Mouse (Mus musculus) hindbrain, embryonic 15.5 days (tissue): ENCODE results near the gene Apom. TPM values are rescaled to one million over a fixed set of nuclear protein-coding genes. Genes with fewer than 3 reads are reported as not detected.

Experiments used
- ATAC-seq: fragments of 200-750 bp; cut with Nextera tagmentation; 2 replicates; pipeline ENCODE4 v1.8.0; 2017; ENCODE audit warnings: low read depth, moderate number of reproducible peaks, moderate TSS enrichment; ENCODE audit not compliant: low FRiP score
- H3K27ac ChIP-seq: fragments of 300-500 bp; sonication (generic); replicated peaks from 2 replicates; pipeline ENCODE4 v1.5.1; 2015; ENCODE audit warnings: mild to moderate bottlenecking, inconsistent platforms
- H3K27me3 ChIP-seq: fragments of 300-500 bp; sonication (generic); 2 replicates; pipeline ENCODE4 v1.6.1; 2015; ENCODE audit warnings: control low read depth, inconsistent platforms
- H3K36me3 ChIP-seq: fragments of 300-500 bp; sonication (generic); 2 replicates; pipeline ENCODE4 v1.6.1; 2015; ENCODE audit warnings: control low read depth, inconsistent platforms
- H3K4me1 ChIP-seq: fragments of 300-500 bp; sonication (generic); replicated peaks from 2 replicates; pipeline ENCODE4 v1.6.1; 2015; ENCODE audit warnings: control low read depth, inconsistent platforms
- H3K4me2 ChIP-seq: fragments of 300-500 bp; sonication (generic); 2 replicates; pipeline ENCODE4 v1.6.1; 2015; ENCODE audit warnings: moderate library complexity, mild to moderate bottlenecking, inconsistent platforms
- H3K4me3 ChIP-seq: fragments of 300-500 bp; sonication (generic); 2 replicates; pipeline ENCODE4 v1.5.1; 2015; ENCODE audit warnings: mild to moderate bottlenecking, inconsistent platforms
- H3K9ac ChIP-seq: fragments of 300-500 bp; sonication (generic); 2 replicates; pipeline ENCODE4 v1.6.1; 2015; ENCODE audit warnings: inconsistent platforms
- H3K9me3 ChIP-seq: fragments of 300-500 bp; sonication (generic); 2 replicates; pipeline ENCODE4 v1.6.1; 2016; ENCODE audit warnings: control low read depth, inconsistent platforms
- WGBS: fragments of 180-500 bp; shearing (Covaris S2); methylation state at CpG from one replicate; pipeline ENCODE4 v1.1.7; 2015; 5-methylcytosine and 5-hydroxymethylcytosine counted together
- polyA plus RNA-seq: library from polyadenylated mRNA; unstranded; fragments of >200 nt; fragmentation: Nextera tagmentation; extraction: Ambion mirVana; gene quantifications from 2 replicates; pipeline ENCODE4 v1.2.1, GENCODE M21; 2015

Gene Apom
- polyA plus RNA-seq, 1 experiment from 2014 or later = 0.79 TPM

DNA sequence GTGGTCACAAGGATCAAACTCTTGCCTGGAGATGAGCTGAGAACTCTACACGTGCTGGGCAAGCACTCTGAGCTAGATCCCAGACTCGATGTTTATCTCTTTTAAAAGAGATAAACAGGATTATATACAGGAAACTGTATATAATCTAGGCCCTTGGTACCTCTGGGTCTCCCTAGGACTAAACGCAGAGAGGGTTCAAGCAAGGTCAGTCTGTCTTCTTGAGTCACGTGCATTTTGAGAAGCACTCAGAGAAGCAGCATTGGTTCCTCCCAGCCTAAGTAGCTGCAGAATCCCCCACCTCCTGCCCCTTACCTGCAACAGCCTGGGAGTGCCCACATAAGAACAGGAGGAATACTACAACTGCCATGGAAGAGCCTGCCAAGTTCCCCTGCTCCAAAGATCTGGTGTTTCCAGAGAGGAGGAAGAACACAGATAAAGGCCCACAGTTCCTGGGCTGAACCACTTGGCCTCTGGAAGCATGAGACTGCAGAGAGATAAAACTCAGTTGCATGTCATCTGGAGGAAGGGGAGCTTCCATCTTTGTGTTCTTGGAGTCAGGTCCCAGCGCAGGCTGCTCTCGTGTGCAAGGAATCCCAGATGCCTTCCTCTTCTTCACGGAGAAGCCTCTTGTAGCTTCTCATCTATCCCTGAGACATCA, 46.5 kb downstream of the Apom start, which contains the start of gene Ly6g6f:
Gene Ly6g6f (minus strand): TSS at position 403 of the 658 bp plus-strand sequence.
- no peaks in the 10 kb centered on the region for H3K9me3 ChIP-seq
- no peak within 1 kb of the TSS for H3K4me2 ChIP-seq
- peaks cover 7% of the 10 kb centered on the region for H3K4me1 ChIP-seq
- 85% methylated on average over 7 of the region's 7 CpGs for WGBS
- no peak for ATAC-seq
- H3K9ac ChIP-seq = no peak within 1 kb of the TSS
- no peak within 1 kb of the TSS for H3K27ac ChIP-seq
- no peaks in the 10 kb centered on the region for H3K27me3 ChIP-seq
- H3K36me3 ChIP-seq = no peaks in the 10 kb centered on the region
- no peak within 1 kb of the TSS for H3K4me3 ChIP-seq

DNA sequence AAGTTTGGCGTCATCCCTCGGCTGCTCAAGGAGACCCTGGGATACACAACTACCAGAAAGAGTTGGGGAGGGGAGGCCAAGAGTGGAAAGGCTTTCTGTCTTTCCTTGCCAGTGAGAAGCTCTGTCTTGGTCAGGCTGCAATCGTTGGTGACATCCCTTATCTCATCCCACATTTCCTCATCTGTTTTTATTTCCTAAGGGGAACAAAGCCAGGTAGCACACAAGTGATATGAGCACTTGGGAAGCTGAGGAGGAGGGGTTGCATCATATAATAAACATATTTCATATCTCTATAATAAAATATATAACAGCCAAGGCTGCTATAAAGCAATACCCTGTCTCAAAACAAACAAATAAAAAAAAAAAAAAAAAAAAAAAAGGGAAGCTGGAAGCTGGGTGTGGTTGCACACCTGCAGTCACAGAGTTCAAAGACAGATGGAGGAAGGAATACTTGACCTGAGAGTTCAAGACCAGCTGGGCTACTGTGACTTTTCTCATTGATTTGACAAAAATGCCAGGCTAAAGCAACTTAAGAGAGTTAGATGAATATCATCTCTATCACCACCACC, 47.8 kb downstream of the Apom start:
- Histone ChIP-seq H3K9ac (no peak overlapping the region), H3K9me3 (no peaks in the 10 kb centered on the region), H3K4me3 (no peak overlapping the region), H3K36me3 (no peaks in the 10 kb centered on the region), H3K4me2 (no peak overlapping the region), H3K27me3 (no peaks in the 10 kb centered on the region), H3K4me1 (no peaks in the 10 kb centered on the region), H3K27ac (no peak overlapping the region)
- no peak for ATAC-seq
- WGBS = 91% methylated on average over 3 of the region's 3 CpGs

DNA sequence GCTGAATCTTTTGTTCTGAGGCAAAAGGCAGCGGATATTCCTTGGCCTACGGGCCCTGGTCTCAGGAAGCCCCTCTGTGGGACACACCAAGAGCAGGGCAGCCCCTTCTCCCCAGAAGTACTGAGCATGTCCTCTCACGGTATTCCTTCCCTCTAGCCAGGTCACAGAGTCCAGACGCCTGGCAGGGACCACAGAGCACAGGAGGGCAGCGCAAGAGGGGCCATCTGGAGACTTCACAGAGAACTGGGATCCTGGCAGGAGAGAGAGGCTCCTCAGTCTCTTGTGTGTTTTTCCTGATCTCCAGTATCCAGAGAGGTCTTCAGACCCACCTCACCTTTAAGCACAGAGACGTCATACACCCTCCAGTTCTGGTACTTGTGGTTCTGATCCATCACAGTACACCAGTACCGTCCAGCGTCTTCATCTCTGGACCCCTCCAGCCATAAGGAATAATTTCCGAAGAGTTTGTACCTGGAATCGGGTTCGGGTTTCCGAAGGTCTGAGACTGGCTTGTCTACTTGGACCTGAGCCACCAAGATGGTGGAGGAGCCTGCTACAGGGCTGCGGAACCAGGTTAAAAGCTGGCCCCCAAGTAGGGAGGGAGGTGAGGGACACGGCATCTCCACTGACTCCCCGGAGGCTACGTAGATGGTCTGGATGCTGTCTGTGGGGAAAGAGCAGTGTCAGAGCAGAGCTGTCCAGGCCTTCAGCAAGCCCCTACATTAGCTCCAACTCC, 48.8 kb downstream of the Apom start:
- H3K27me3 ChIP-seq = no peaks in the 10 kb centered on the region
- H3K4me2 ChIP-seq = no peak overlapping the region

DNA sequence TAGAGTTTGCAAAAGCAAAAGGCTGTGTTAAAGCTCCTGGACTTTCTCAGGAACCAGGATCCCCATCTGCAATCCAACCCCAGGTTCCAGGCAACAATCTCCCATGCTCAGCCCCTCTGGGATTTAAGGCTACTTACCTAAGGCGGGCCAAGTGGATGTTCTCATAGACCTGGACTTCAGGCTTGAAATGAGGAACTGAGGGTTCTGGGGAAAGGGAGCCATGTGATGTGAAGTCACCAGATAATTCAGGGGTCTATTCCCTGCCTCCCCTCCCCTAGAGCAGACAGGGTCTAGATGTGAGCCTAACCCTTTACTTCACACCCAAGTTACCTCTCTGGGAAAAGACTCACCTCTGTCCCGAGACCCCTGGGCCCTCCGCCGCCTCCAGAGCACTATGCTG, 51.1 kb downstream of the Apom start:
- WGBS = 66% methylated on average over 4 of the region's 4 CpGs
- no peak for ATAC-seq

More for the DNA sequence above, 48.8 kb downstream of the Apom start:
- H3K4me1 ChIP-seq = peaks cover under 1% of the 10 kb centered on the region; the same call in 1 of the 2 replicates
- no peaks in the 10 kb centered on the region for H3K36me3 ChIP-seq
- no peak overlapping the region for H3K9ac ChIP-seq
- H3K9me3 ChIP-seq = no peaks in the 10 kb centered on the region
- no peak overlapping the region for H3K4me3 ChIP-seq
- no peak for ATAC-seq
- no peak overlapping the region for H3K27ac ChIP-seq
- WGBS = 86% methylated on average over 16 of the region's 16 CpGs

DNA sequence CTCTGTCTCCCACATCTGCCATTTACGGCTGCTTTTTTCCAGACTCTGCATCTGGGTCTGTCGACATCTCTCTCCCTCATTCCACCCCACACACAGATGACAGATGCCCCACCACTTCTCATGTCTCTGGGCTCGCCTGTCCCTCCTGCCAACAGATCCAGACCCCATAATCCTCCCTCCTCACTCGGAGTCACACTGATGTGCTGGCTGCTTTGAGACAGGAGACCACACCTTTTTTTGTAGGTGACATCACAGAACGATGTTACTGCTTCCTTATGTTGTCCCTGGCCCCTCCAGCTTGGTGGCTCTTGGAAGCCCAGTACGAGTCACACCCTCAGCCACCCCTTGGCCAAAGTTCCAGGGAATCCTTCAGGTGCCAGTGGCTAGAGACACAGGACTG, 51.6 kb downstream of the Apom start:
- H3K9ac ChIP-seq = no peak overlapping the region
- ATAC-seq = no peak
- 64% methylated on average over 6 of the region's 6 CpGs for WGBS

More for the DNA sequence above, 51.1 kb downstream of the Apom start:
- H3K4me3 ChIP-seq = no peak overlapping the region
- no peaks in the 10 kb centered on the region for H3K36me3 ChIP-seq
- no peak overlapping the region for H3K9ac ChIP-seq
- H3K9me3 ChIP-seq = no peaks in the 10 kb centered on the region
- no peak overlapping the region for H3K27ac ChIP-seq
- H3K4me2 ChIP-seq = no peak overlapping the region
- no peaks in the 10 kb centered on the region for H3K27me3 ChIP-seq
- H3K4me1 ChIP-seq = peaks cover 8% of the 10 kb centered on the region; the same call in 1 of the 2 replicates

DNA sequence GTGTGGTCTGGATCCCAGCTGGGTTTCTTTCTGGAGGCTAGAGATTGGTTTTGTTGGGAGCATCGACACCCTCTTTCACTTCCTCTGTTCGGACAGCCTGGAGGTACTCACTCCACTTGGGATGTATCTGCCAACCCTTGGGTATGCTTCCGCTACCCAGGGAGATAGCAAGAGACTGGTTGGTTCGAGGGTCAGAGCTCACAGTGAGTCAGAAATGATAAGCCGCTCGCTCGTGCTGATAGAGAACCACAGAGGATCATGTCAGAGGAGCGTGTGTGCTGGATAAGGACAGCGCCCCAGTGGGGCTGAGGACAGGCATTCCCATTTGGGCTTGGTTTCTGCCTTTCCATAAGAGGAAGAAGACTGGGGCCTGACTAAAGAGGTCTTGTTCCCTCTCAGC, 52.1 kb downstream of the Apom start:
- no peak for ATAC-seq
- Histone ChIP-seq H3K27ac (no peak overlapping the region), H3K27me3 (no peaks in the 10 kb centered on the region), H3K36me3 (no peaks in the 10 kb centered on the region), H3K4me3 (no peak overlapping the region), H3K4me1 (peaks cover 8% of the 10 kb centered on the region; the same call in 1 of the 2 replicates), H3K4me2 (no peak overlapping the region), H3K9ac (no peak overlapping the region), H3K9me3 (no peaks in the 10 kb centered on the region)
- 70% methylated on average over 9 of the region's 9 CpGs for WGBS

More for the DNA sequence above, 51.6 kb downstream of the Apom start:
- no peak overlapping the region for H3K27ac ChIP-seq
- no peaks in the 10 kb centered on the region for H3K9me3 ChIP-seq
- H3K4me3 ChIP-seq = no peak overlapping the region
- H3K4me1 ChIP-seq = peaks cover 8% of the 10 kb centered on the region; the same call in 1 of the 2 replicates
- H3K27me3 ChIP-seq = no peaks in the 10 kb centered on the region
- no peak overlapping the region for H3K4me2 ChIP-seq
- H3K36me3 ChIP-seq = no peaks in the 10 kb centered on the region

Other genes starting within 250 kb of the Apom start
- gene C2, start 233.8 kb downstream of the Apom start, polyA plus RNA-seq = 2.4 and 3.7 TPM in 2 replicates
- 90.9 and 96.7 TPM in 2 replicates for gene Ehmt2, start 233.6 kb downstream of the Apom start, polyA plus RNA-seq
- gene Slc44a4, start 217.6 kb downstream of the Apom start, polyA plus RNA-seq = 0.09 TPM in 1 of 2 replicates, not detected in the other
- 35.9 and 38.3 TPM in 2 replicates for gene Neu1, start 200.8 kb downstream of the Apom start, polyA plus RNA-seq
- gene Hspa1b, start 172.8 kb downstream of the Apom start, polyA plus RNA-seq = 0.31 and 0.51 TPM in 2 replicates
- 1.0 TPM in 1 of 2 replicates, not detected in the other for gene Gm20481, start 162.1 kb downstream of the Apom start, polyA plus RNA-seq
- gene Hspa1a, start 159.9 kb downstream of the Apom start, polyA plus RNA-seq = 12.0 and 13.1 TPM in 2 replicates
- 1.3 and 1.8 TPM in 2 replicates for gene Hspa1l, start 159.3 kb downstream of the Apom start, polyA plus RNA-seq
- 109 and 113 TPM in 2 replicates for gene Lsm2, start 150.2 kb downstream of the Apom start, polyA plus RNA-seq
- 60.4 and 68.7 TPM in 2 replicates for gene Vars, start 131.1 kb downstream of the Apom start, polyA plus RNA-seq
- gene Vwa7, start 115.5 kb downstream of the Apom start, polyA plus RNA-seq = 0.14 TPM in 2 replicates
- 1.6 and 2.3 TPM in 2 replicates for gene Sapcd1, start 104.0 kb downstream of the Apom start, polyA plus RNA-seq
- gene Msh5, start 85.3 kb downstream of the Apom start, polyA plus RNA-seq = 1.6 and 3.4 TPM in 2 replicates
- gene Clic1, start 82.1 kb downstream of the Apom start, polyA plus RNA-seq = 87.4 TPM in 2 replicates
- 349 and 367 TPM in 2 replicates for gene Ddah2, start 73.0 kb downstream of the Apom start, polyA plus RNA-seq
- 0.18 TPM in 1 of 2 replicates, not detected in the other for gene Ly6g6c, start 66.7 kb downstream of the Apom start, polyA plus RNA-seq
- 0.22 and 0.25 TPM in 2 replicates for gene Mpig6b, start 65.9 kb downstream of the Apom start, polyA plus RNA-seq
- 0.43 and 0.53 TPM in 2 replicates for gene Ly6g6e, start 55.1 kb downstream of the Apom start, polyA plus RNA-seq
- gene Ly6g6d, start 54.0 kb downstream of the Apom start, polyA plus RNA-seq = 1.2 and 1.8 TPM in 2 replicates
- 0.24 TPM in 1 of 2 replicates, not detected in the other for gene Ly6g6f, start 46.4 kb downstream of the Apom start, polyA plus RNA-seq
- gene Abhd16a, start 42.8 kb downstream of the Apom start, polyA plus RNA-seq = 102 and 106 TPM in 2 replicates
- gene Ly6g5c, start 23.8 kb downstream of the Apom start, polyA plus RNA-seq = not detected in 2 replicates
- gene Ly6g5b, start 16.6 kb downstream of the Apom start, polyA plus RNA-seq = 1.1 and 1.2 TPM in 2 replicates
- gene Gpank1, start 10.6 kb downstream of the Apom start, polyA plus RNA-seq = 24.3 and 25.4 TPM in 2 replicates
- 308 and 311 TPM in 2 replicates for gene Csnk2b, start 10.0 kb downstream of the Apom start, polyA plus RNA-seq
- gene D17H6S53E, start 5.7 kb downstream of the Apom start, polyA plus RNA-seq = 9.3 and 10.8 TPM in 2 replicates
- 70.0 and 75.7 TPM in 2 replicates for gene Bag6, start 3.1 kb upstream of the Apom start, polyA plus RNA-seq
- 175 and 181 TPM in 2 replicates for gene Prrc2a, start 32.8 kb upstream of the Apom start, polyA plus RNA-seq
- gene Aif1, start 44.0 kb upstream of the Apom start, polyA plus RNA-seq = 7.4 and 9.6 TPM in 2 replicates
- 5.6 and 13.9 TPM in 2 replicates for gene Lst1, start 56.4 kb upstream of the Apom start, polyA plus RNA-seq
- gene Ltb, start 62.4 kb upstream of the Apom start, polyA plus RNA-seq = 0.84 and 0.97 TPM in 2 replicates
- gene Tnf, start 70.0 kb upstream of the Apom start, polyA plus RNA-seq = 0.13 TPM in 1 of 2 replicates, not detected in the other
- 0.39 and 0.42 TPM in 2 replicates for gene Lta, start 73.3 kb upstream of the Apom start, polyA plus RNA-seq
- gene Gm16181, start 88.8 kb upstream of the Apom start, polyA plus RNA-seq = 0.43 and 0.55 TPM in 2 replicates
- 99.1 and 110 TPM in 2 replicates for gene Atp6v1g2, start 101.6 kb upstream of the Apom start, polyA plus RNA-seq
- gene Nfkbil1, start 103.7 kb upstream of the Apom start, polyA plus RNA-seq = 10.8 and 12.0 TPM in 2 replicates
- gene Ddx39b, start 109.7 kb upstream of the Apom start, polyA plus RNA-seq = 361 and 365 TPM in 2 replicates
- gene H2-D1, start 130.7 kb upstream of the Apom start, polyA plus RNA-seq = 118 and 128 TPM in 2 replicates
- gene H2-Q1, start 188.4 kb upstream of the Apom start, polyA plus RNA-seq = 0.39 and 0.58 TPM in 2 replicates
- gene H2-Q2, start 210.2 kb upstream of the Apom start, polyA plus RNA-seq = 2.5 and 3.1 TPM in 2 replicates
- 1.0 and 1.7 TPM in 2 replicates for gene H2-Q4, start 247.6 kb upstream of the Apom start, polyA plus RNA-seq